Mouse (Mus musculus) CD8-positive naive resting alpha-beta T cell, adult 57 days (primary cell): Measurements from ENCODE around the gene Phip. TPM values are rescaled to one million over a fixed set of nuclear protein-coding genes. Genes with fewer than 3 reads are reported as not detected.

Source experiments
- total RNA-seq: library from RNA; stranded (reverse); gene quantifications from one replicate; pipeline ENCODE4 v1.2.4, GENCODE M21; 2023

Gene Phip
- 142 TPM for total RNA-seq

DNA sequence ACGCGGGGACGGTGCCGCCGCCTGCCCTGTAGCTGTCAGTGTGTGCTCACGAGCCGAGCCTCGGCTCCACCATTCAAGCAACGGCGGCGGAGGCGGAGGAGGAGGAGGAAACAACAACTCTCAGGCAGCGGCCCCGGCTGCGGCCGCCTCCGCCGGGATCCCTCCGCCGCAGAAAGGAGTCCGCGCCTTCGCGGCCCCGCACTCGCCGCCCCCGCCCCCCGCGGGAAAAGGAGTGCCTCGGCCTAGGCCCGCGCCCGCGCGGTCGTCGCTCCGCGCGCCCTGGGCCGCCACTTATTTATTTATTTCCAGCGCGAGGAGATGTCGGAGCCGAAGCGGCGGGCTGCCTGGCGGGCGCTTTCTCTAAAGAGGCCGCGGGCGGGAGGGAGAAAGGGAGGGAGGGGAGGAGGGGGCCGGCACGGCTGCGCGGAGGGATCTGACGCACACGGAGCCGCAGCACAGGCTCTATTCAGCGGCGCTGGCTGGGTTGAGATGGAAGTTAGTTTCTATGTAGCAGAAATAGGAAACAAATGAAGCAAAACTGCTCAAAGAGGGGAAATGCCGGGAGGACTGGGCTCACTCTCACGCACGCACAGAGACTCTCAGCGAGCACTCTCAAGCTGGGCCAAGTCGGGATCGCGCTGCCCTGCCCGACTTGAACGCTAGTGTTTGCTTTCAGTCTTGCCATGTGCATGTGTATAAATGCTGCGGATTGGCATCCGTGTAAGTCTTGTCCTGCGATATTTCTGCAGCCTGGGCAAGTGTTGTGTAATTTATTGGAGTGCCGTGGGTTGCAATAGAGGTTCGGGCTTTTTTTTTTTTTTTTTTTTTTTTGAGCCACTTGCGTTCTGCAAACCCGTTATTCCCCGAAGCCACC lies at the start of gene Phip:
Gene Phip, minus strand, starts transcription at position 175 of the 874 bp plus-strand sequence.

DNA sequence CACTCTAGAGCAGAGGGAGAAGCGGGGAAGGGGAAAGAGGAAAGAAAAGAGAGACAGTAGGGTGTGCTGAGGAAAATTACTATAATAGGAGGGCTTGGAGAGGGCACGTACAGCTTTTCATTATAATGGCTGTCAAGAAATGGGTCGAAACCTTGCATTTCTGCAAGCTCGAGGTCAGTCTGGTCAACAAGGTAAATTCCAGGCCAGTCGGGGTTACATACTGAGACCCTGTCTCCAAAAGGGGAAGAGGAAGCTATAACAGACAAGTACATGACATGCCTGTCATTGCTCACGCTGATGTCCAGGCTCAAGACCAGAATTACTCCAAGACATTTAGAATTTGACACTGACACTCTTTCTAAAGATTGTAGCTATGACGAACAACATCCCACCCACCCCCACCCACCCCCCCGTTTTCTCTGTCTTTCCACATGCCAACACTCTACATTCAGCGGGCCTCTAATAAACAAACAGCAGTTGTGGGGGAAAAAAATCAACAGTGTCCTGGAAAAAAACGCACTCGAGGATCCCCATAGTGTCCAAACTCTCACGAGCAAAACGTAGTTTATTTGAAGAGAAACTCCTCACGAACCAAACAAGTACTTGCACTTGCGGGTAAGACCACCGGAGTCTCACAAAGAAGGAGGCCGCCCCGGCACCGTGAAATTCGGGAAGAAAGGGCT lies 146.2 kb downstream of the Phip start, which contains the start of gene Irak1bp1:
Gene Irak1bp1, plus strand, starts transcription at position 534 of the 683 bp plus-strand sequence.

Other genes with a start within 250 kb of the Phip start
- gene Irak1bp1, start 146.0 kb downstream of the Phip start, total RNA-seq = not detected
- 3.1 TPM for gene Hmgn3, start 171.2 kb upstream of the Phip start, total RNA-seq